ENCODE assay signal across 8 mouse cellular contexts in genomic region chr9:58308395-58308794, GRCm38 (mm10). TPM values are rescaled to one million over a fixed set of nuclear protein-coding genes. Genes with fewer than 3 reads are reported as not detected.
A peak's percentile ranks its signal among the peaks of the same experiment; 100 is the strongest.
DNase-seq lines count a peak whose midpoint lies in the region; ATAC-seq and TF ChIP-seq lines count a peak whose summit lies in the region.

No protein-coding gene starts in this region.

- peak overlapping the region; percentile 12; the same call in 1 of the 2 replicates for H3K9ac ChIP-seq in embryonic facial prominence, embryonic 14.5 days (ENCODE audit: low read depth, low read length)
- peak overlapping the region; percentile 50 for H3K9ac ChIP-seq in heart, embryonic 16.5 days (ENCODE audit: low read length)
- H3K9ac ChIP-seq in lung, postnatal 0 days (replicated peaks; ENCODE audit: low read depth): no peak overlapping the region

- no peaks in the 10 kb centered on the region for H3K9me3 ChIP-seq in embryonic facial prominence, embryonic 14.5 days (ENCODE audit: control insufficient read depth, low read length)
- no peaks in the 10 kb centered on the region for H3K9me3 ChIP-seq in heart, embryonic 16.5 days (replicated peaks; ENCODE audit: control insufficient read depth, low read length)
- H3K9me3 ChIP-seq in lung, postnatal 0 days (ENCODE audit: low read length): no peaks in the 10 kb centered on the region

- H3K4me3 ChIP-seq in embryonic facial prominence, embryonic 14.5 days (ENCODE audit: low read depth, low read length): no peak overlapping the region
- H3K4me3 ChIP-seq in heart, embryonic 16.5 days (ENCODE audit: low read length): no peak overlapping the region
- H3K4me3 ChIP-seq in lung, postnatal 0 days (ENCODE audit: low read depth, low read length): no peak overlapping the region

- peak; percentile 54 for DNase-seq in kidney, postnatal 10 days
- no peak for DNase-seq in kidney, adult 8-10 months
- DNase-seq in embryonic facial prominence, embryonic 14.5 days (ENCODE audit: low spot score): peak; percentile 86
- DNase-seq in lung, postnatal 0 days (ENCODE audit: low spot score): peak; percentile 78
- no peak for DNase-seq in thymus, postnatal 36 days
- no peak for DNase-seq in c-Kit-positive CD71-positive TER-119-positive erythroid progenitor cells, embryonic 14.5 days (ENCODE audit: low spot score)
- no peak for DNase-seq in cerebellum, adult 18-20 months

- no peak for TF ChIP-seq CTCF in lung, postnatal 0 days (IDR thresholded peaks at IDR 0.05)

- H3K27me3 ChIP-seq in embryonic facial prominence, embryonic 14.5 days (replicated peaks; ENCODE audit: control insufficient read depth, insufficient read depth, low read length): no peaks in the 10 kb centered on the region; the same call in 1 of the 2 replicates
- peaks cover 8% of the 10 kb centered on the region for H3K27me3 ChIP-seq in heart, embryonic 16.5 days (ENCODE audit: control insufficient read depth, insufficient read depth, low read length)
- 0 out of 2 replicates have a peak, but pooled peaks cover 10% of the 10 kb centered on the region for H3K27me3 ChIP-seq in lung, postnatal 0 days (replicated peaks; ENCODE audit: insufficient read depth, low read length)

- H3K4me2 ChIP-seq in embryonic facial prominence, embryonic 14.5 days (ENCODE audit: low read depth, low read length): peak overlapping the region; percentile 35
- H3K4me2 ChIP-seq in heart, embryonic 16.5 days (ENCODE audit: low read depth, low read length): peak overlapping the region; percentile 10; the same call in 1 of the 2 replicates
- H3K4me2 ChIP-seq in lung, postnatal 0 days (replicated peaks; ENCODE audit: low read depth, low read length): peak overlapping the region; percentile 19; the same call in 1 of the 2 replicates

- TF ChIP-seq EP300 in lung, postnatal 0 days (IDR thresholded peaks at IDR 0.05): no peak

- 33% methylated on average over 5 of the region's 6 CpGs for WGBS in embryonic facial prominence, embryonic 14.5 days
- WGBS in heart, embryonic 16.5 days: 27% methylated on average over 6 of the region's 6 CpGs
- WGBS in lung, postnatal 0 days: 43% methylated on average over 6 of the region's 6 CpGs

- peak; percentile 24 for ATAC-seq in embryonic facial prominence, embryonic 14.5 days (ENCODE audit: low read depth)
- peak; percentile 44 for ATAC-seq in heart, embryonic 16.5 days (replicated peaks; ENCODE audit: extremely low read depth, insufficient read depth, low FRiP score)
- peak; percentile 41 for ATAC-seq in lung, postnatal 0 days

- H3K36me3 ChIP-seq in embryonic facial prominence, embryonic 14.5 days (ENCODE audit: control insufficient read depth, insufficient read depth, low read length): no peaks in the 10 kb centered on the region
- no peaks in the 10 kb centered on the region for H3K36me3 ChIP-seq in heart, embryonic 16.5 days (ENCODE audit: control insufficient read depth, insufficient read depth)
- no peaks in the 10 kb centered on the region for H3K36me3 ChIP-seq in lung, postnatal 0 days (ENCODE audit: insufficient read depth, low read length)

- peak overlapping the region; percentile 74 for H3K27ac ChIP-seq in embryonic facial prominence, embryonic 14.5 days (replicated peaks; ENCODE audit: low read depth, low read length)
- peak overlapping the region; percentile 47 for H3K27ac ChIP-seq in heart, embryonic 16.5 days (ENCODE audit: low read length)
- no peak overlapping the region; the same call in 1 of the 2 replicates for H3K27ac ChIP-seq in lung, postnatal 0 days (ENCODE audit: low read length)

- peaks cover 58% of the 10 kb centered on the region for H3K4me1 ChIP-seq in embryonic facial prominence, embryonic 14.5 days (ENCODE audit: control insufficient read depth, insufficient read depth, low read length)
- peaks cover 64% of the 10 kb centered on the region for H3K4me1 ChIP-seq in heart, embryonic 16.5 days (ENCODE audit: control insufficient read depth, insufficient read depth, low read length)
- H3K4me1 ChIP-seq in lung, postnatal 0 days (ENCODE audit: insufficient read depth, low read depth, low read length): peaks cover 5% of the 10 kb centered on the region

RNA-seq across cellular contexts. Expression of gene Loxl1, which starts 4.6 kb away (rescaled TPM):
- 68.7 and 74.1 TPM in 2 replicates for polyA plus RNA-seq in embryonic facial prominence, embryonic 14.5 days (2014; fragmentation: Nextera tagmentation; extraction: Ambion mirVana)
- 47.0 and 48.6 TPM in 2 replicates for polyA plus RNA-seq in heart, embryonic 16.5 days (2015; fragmentation: Nextera tagmentation; extraction: Ambion mirVana)
- polyA plus RNA-seq in lung, postnatal 0 days (2015; fragmentation: Nextera tagmentation; extraction: Ambion mirVana): 121 and 122 TPM in 2 replicates

RNA-seq across cellular contexts. Expression of gene Stoml1, which starts 55.4 kb away (rescaled TPM):
- 25.0 and 34.1 TPM in 2 replicates for polyA plus RNA-seq in embryonic facial prominence, embryonic 14.5 days (2014; fragmentation: Nextera tagmentation; extraction: Ambion mirVana)
- polyA plus RNA-seq in heart, embryonic 16.5 days (2015; fragmentation: Nextera tagmentation; extraction: Ambion mirVana): 28.2 and 28.3 TPM in 2 replicates
- 30.8 and 34.3 TPM in 2 replicates for polyA plus RNA-seq in lung, postnatal 0 days (2015; fragmentation: Nextera tagmentation; extraction: Ambion mirVana)

RNA-seq across cellular contexts. Expression of gene Pml, which starts 58.8 kb away (rescaled TPM):
- 14.6 and 15.3 TPM in 2 replicates for polyA plus RNA-seq in embryonic facial prominence, embryonic 14.5 days (2014; fragmentation: Nextera tagmentation; extraction: Ambion mirVana)
- 11.7 and 13.8 TPM in 2 replicates for polyA plus RNA-seq in heart, embryonic 16.5 days (2015; fragmentation: Nextera tagmentation; extraction: Ambion mirVana)
- 6.4 and 6.8 TPM in 2 replicates for polyA plus RNA-seq in lung, postnatal 0 days (2015; fragmentation: Nextera tagmentation; extraction: Ambion mirVana)

Comparison
In these comparisons a context has a peak if more than half of its experiments do, and no peak if none do; other contexts are left out.
1. DNase-seq: peak in kidney, postnatal 10 days (single experiment), embryonic facial prominence, embryonic 14.5 days (single experiment) and lung, postnatal 0 days (single experiment); none in kidney, adult 8-10 months (0 of 2), thymus, postnatal 36 days (0 of 2), c-Kit-positive CD71-positive TER-119-positive erythroid progenitor cells, embryonic 14.5 days (single experiment) and cerebellum, adult 18-20 months (0 of 2).
2. Peak in every context shown above with its lines, with median percentiles within 50 percentile points of each other: ATAC-seq and H3K4me2 ChIP-seq.